Mouse (Mus musculus): ENCODE results near the gene Rnf20.
"Not testable (repeated sequence)": the region's sequence is repeated elsewhere in the genome, so short reads cannot be mapped to it uniquely, and the experiment has no call there.

Rnf20 gene

GRCm38 (mm10) chr4:49631319-49632138, at the start of gene Rnf20:
TSS of gene Rnf20 (plus strand) at chr4:49632006.
- DNase-seq (ENCODE audit: low spot score): peak; percentile 94

- no peak for DNase-seq (ENCODE audit: low spot score)
Measured at GRCm38 (mm10) chr4:49583965-49584831, 47.6 kb upstream of the Rnf20 start.

DNA sequence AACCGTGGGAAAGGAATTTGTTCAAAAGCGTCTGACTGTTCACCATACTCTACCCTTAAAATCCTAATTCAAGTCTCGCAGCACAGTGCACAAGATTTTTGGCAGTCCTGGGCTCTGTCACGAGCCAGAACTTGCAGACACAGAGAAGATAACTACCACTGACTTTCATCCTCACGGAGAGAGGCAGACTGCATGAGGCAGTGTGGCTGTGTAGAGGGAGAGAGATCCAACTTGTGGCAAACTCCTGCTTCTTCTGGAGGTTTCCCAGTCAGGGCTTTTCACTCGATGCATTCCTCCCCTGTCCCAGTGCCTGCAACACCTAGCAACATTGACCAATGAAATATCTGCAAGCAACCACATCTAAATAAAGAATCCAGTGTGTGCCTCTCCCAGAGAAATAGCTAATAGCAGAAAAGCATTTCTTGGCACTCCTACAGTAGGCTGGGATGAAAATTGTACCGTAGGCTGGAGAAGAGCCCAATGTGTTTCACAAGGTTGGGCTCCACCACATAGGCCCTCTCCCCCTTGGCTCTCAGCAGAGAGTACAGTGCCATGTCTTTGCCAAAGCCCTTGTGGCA, 46.2 kb upstream of the Rnf20 start:
- DNase-seq (ENCODE audit: low spot score): no peak

DNA sequence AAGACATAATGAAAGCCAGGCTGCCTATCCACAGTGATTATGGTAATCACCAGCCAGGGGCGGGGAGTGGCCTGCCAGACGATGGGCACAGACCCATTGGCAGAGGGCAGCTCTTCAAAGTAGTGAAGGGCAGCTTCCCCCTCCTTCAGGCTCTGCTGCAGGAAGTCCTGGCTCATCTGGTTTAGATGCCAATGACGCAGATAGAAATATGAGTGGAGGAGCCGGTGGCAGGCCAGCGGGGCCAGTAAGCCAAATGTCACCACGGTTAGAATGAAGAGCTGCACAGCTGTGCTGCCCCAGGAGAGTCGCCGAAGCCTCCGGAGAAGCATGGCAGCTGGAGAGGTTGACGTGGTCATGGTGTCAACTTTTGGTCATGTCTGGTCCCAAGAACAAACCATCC, 45.0 kb upstream of the Rnf20 start:
- no peak for DNase-seq (ENCODE audit: low spot score)

GRCm38 (mm10) chr4:49590152-49590551, 41.7 kb upstream of the Rnf20 start:
- no peak for DNase-seq (ENCODE audit: low spot score)

DNA sequence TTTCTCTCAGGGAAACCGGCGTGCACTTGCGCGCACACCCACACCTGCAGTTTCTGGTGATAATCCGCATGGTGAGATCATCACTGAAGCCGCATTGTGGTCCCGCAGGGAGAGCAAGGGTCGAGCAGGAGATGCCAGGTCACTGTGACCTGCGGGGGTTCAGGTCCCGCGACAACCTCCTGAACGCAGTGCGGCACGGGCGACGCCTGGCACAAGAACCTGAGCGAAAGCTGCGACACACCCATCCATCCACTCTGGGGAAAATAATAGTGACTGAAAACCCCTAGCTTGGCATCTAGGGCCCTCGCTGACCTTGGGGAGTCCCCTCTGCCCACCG, 35.0 kb upstream of the Rnf20 start:
- no peak for DNase-seq (ENCODE audit: low spot score)

GRCm38 (mm10) chr4:49597183-49598100, 34.4 kb upstream of the Rnf20 start, which contains the start of gene Tmem246:
TSS of gene Tmem246 (minus strand) at chr4:49597876.
- peak; percentile 61 for DNase-seq (ENCODE audit: low spot score)

- DNase-seq (ENCODE audit: low spot score): no peak
Measured at GRCm38 (mm10) chr4:49603161-49603560, 28.6 kb upstream of the Rnf20 start.

- DNase-seq (ENCODE audit: low spot score): no peak
Measured at GRCm38 (mm10) chr4:49604016-49604546, 27.7 kb upstream of the Rnf20 start.

- no peak for DNase-seq (ENCODE audit: low spot score)
Measured at GRCm38 (mm10) chr4:49604616-49605015, 27.2 kb upstream of the Rnf20 start.

- no peak for DNase-seq (ENCODE audit: low spot score)
Measured at GRCm38 (mm10) chr4:49605459-49605858, 26.3 kb upstream of the Rnf20 start.

GRCm38 (mm10) chr4:49616924-49617323, 14.9 kb upstream of the Rnf20 start:
- no peak for DNase-seq (ENCODE audit: low spot score)

DNA sequence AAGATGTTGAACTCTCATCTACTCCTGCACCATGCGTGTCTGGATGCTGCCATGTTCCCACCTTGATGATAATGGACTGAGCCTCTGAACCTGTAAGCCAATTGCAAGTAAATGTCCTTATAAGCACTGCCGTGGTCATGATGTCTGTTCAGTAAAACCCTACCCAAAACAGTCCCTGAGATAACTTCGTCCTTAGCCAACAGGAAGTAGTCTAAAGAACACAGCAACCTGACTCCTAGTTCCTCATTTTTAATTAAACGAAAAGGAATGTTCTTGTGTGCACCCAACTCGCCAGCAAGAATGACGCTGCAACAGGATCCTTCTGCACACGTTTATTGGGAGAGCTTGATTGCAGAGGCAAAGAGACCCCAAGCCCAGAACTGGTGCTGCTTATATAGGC, 11.9 kb upstream of the Rnf20 start:
- DNase-seq (ENCODE audit: low spot score): not testable (repeated sequence)

DNA sequence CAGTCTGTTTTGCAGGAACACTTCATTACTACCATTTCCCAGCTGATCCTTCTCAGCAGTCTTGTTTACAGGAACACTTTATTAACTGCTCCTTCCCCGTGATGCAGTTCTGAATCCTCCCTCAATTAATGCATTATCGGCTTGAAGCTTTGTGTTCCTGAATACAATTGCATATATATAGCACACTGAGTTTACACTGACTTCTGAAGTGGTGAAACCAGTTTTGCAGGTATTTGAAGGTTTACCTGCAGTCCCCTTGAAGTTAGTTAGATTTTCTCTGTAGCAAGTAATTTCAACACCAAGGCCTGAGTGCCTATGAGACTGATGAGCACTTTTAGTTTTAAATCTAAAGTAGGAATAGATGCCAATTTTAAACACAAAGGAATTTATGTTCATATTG, 9.5 kb upstream of the Rnf20 start:
- DNase-seq (ENCODE audit: low spot score): no peak

- DNase-seq (ENCODE audit: low spot score): no peak
Measured at GRCm38 (mm10) chr4:49623916-49624315, 7.9 kb upstream of the Rnf20 start.

DNA sequence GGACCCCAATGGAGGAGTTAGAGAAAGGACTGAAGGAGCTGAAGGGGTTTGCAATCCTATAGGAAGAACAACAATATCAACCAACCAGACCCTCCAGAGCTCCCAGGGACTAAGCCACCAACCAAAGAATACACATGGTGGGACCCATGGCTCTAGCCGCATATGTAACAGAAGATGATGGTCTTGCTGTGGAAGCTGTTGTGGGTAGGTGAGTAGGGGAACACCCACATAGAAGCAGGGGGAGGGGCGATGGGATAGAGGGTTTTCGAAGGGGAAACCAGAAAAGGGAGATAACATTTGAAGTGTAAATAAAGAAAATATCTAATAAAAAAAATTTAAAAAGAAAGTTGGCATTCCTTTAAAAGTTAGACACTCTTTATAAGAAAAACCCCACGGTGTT, 6.8 kb upstream of the Rnf20 start:
- not testable (repeated sequence) for DNase-seq (ENCODE audit: low spot score)

GRCm38 (mm10) chr4:49626973-49627372, 4.8 kb upstream of the Rnf20 start:
- peak; percentile 67 for DNase-seq (ENCODE audit: low spot score)

- no peak for DNase-seq (ENCODE audit: low spot score)
Measured at GRCm38 (mm10) chr4:49628941-49629340, 2.9 kb upstream of the Rnf20 start.

GRCm38 (mm10) chr4:49632139-49632481, 304 bp downstream of the Rnf20 start:
- no peak for DNase-seq (ENCODE audit: low spot score)

- DNase-seq (ENCODE audit: low spot score): no peak
Measured at GRCm38 (mm10) chr4:49637821-49638220, 6.0 kb downstream of the Rnf20 start.

DNA sequence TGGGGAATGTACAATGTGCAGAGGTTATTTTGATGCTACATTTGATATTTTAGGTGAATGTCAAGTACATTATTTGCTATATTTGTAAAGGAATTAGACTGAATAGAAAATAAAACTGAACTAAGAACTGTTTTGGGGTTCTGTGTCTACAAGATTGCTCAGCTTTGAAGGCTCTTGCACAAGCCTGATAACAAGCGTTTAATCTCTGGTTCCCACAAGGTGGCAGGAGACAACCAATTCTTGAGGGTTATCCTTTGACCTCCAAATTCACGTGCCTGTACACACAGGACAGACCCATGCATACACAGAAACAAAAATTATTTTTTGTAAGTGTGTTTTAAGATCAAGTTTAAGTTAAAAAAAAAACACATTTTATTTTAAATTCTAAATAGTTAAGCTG, 8.1 kb downstream of the Rnf20 start:
- no peak for DNase-seq (ENCODE audit: low spot score)

- no peak for DNase-seq (ENCODE audit: low spot score)
Measured at GRCm38 (mm10) chr4:49659421-49659820, 27.6 kb downstream of the Rnf20 start.
